Mouse (Mus musculus) liver, embryonic 11.5 days (tissue): Measurements from ENCODE around the gene 1810049J17Rik. TPM values are rescaled to one million over a fixed set of nuclear protein-coding genes. Genes with fewer than 3 reads are reported as not detected.
A peak's percentile ranks its signal among the peaks of the same experiment; 100 is the strongest.
"Not testable (repeated sequence)": the region's sequence is repeated elsewhere in the genome, so short reads cannot be mapped to it uniquely, and the experiment has no call there.

Experiments
- ATAC-seq: fragments of 200-750 bp; cut with Nextera tagmentation; replicated peaks from 2 replicates; pipeline ENCODE4 v1.8.0; 2017; ENCODE audit warnings: moderate number of reproducible peaks, mild to moderate bottlenecking, moderate TSS enrichment, moderate library complexity; ENCODE audit not compliant: low FRiP score
- DNase-seq: peaks from one replicate; pipeline ENCODE4 v3.0.0-alpha.2; 2017; ENCODE audit warnings: low spot score
- H3K27ac ChIP-seq: fragments of 300-500 bp; sonication (generic); 2 replicates; pipeline ENCODE4 v1.5.1; 2014; ENCODE audit warnings: mild to moderate bottlenecking, low read depth, low read length, control low read depth
- H3K27me3 ChIP-seq: fragments of 300-500 bp; sonication (generic); replicated peaks from 2 replicates; pipeline ENCODE4 v1.6.1; 2014; ENCODE audit warnings: low read length, mixed read lengths; ENCODE audit not compliant: control insufficient read depth, insufficient read depth
- H3K36me3 ChIP-seq: fragments of 300-500 bp; sonication (generic); 2 replicates; pipeline ENCODE4 v1.6.1; 2014; ENCODE audit warnings: mild to moderate bottlenecking, low read length, moderate library complexity, mixed read lengths; ENCODE audit not compliant: control insufficient read depth, insufficient read depth
- H3K4me1 ChIP-seq: fragments of 300-500 bp; sonication (generic); replicated peaks from 2 replicates; pipeline ENCODE4 v1.6.1; 2014; ENCODE audit warnings: low read length, mixed read lengths; ENCODE audit not compliant: control insufficient read depth, insufficient read depth
- H3K4me2 ChIP-seq: fragments of 300-500 bp; sonication (generic); 2 replicates; pipeline ENCODE4 v1.6.1; 2014; ENCODE audit warnings: mild to moderate bottlenecking, control low read depth, moderate library complexity
- H3K4me3 ChIP-seq: fragments of 300-500 bp; sonication (generic); 2 replicates; pipeline ENCODE4 v1.5.1; 2014; ENCODE audit warnings: low read depth, low read length, control low read depth
- H3K9ac ChIP-seq: fragments of 300-500 bp; sonication (generic); 2 replicates; pipeline ENCODE4 v1.6.1; 2014; ENCODE audit warnings: low read depth, low read length, control low read depth
- H3K9me3 ChIP-seq: fragments of 300-500 bp; sonication (generic); 2 replicates; pipeline ENCODE4 v1.6.1; 2016; ENCODE audit warnings: low read length, inconsistent platforms, mixed read lengths; ENCODE audit not compliant: control insufficient read depth
- WGBS: fragments of 180-500 bp; shearing (Covaris S2); extraction: QIAGEN DNeasy Blood & Tissue Kit; methylation state at CpG from one replicate; pipeline ENCODE4 v1.1.7; 2014; 5-methylcytosine and 5-hydroxymethylcytosine counted together
- polyA plus RNA-seq: library from polyadenylated mRNA; unstranded; fragments of >200 nt; fragmentation: Nextera tagmentation; extraction: Ambion mirVana; gene quantifications from 2 replicates; pipeline ENCODE4 v1.2.1, GENCODE M21; 2014

1810049J17Rik gene
- polyA plus RNA-seq, result 0.58 and 1.3 TPM in 2 replicates

DNA sequence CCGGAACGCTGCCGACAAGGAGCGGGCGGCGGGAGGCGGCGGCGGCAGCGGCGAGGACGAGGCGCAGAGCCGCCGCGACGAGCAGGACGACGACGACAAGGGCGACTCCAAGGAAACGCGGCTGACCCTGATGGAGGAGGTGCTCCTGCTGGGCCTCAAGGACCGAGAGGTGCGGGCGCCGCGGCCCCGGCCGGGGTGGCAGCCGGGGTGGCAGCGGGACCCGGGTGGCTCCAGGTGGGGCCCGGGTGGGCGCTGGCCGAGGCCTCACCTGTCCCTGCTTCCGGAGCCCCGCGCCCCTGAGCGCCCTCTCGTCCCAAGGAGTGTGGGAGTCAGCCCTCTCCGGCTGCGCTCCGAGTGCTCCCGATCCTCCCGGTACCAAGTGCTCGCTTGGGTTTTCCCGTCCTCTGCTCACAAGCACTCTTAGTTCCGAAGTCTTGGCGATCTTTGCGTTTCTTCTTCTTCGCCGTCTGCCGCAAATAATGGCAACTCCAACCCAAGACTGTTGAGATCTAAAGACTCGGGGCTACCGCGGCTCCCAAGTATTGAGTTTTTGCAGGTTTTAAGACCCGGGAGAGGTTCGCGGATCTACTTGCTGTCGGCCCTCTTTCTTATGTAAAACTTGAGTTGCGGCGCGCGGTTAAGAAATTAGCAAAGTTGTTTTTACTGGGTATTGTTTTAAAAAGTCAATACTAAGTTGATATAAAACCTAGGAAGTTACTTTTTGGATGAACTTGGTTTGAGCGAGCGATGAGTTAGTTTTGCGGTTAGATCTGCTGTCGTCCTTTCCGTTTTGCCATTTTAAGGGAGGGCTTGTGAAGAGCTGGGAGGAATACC is at the start of gene 1810049J17Rik:
1810049J17Rik (minus strand) TSS at position 112 of the 834 bp plus-strand sequence.
- ATAC-seq, result peak; percentile 24; the same call in 1 of the 2 replicates
- WGBS, result under 1% methylated on average over 68 of the region's 70 CpGs

GRCm38 (mm10) chr15:12371183-12371582 is 49.5 kb upstream of the 1810049J17Rik start:
- Histone ChIP-seq H3K27ac (no peak overlapping the region), H3K4me2 (no peak overlapping the region), H3K9ac (no peak overlapping the region), H3K4me3 (no peak overlapping the region), H3K9me3 (no peaks in the 10 kb centered on the region), H3K4me1 (peaks cover 29% of the 10 kb centered on the region), H3K36me3 (no peaks in the 10 kb centered on the region), H3K27me3 (no peaks in the 10 kb centered on the region)
- ATAC-seq (0 out of 2 replicates have a peak, but pooled peaks have one; percentile 24), DNase-seq (peak; percentile 62)
- 9% methylated on average over 8 of the region's 8 CpGs for WGBS

More for the DNA sequence above, at the start of gene 1810049J17Rik:
- Histone ChIP-seq H3K9ac (peak within 1 kb of the TSS; percentile 97), H3K4me3 (peak within 1 kb of the TSS; percentile 95), H3K27ac (peak within 1 kb of the TSS; percentile 93), H3K4me2 (peak within 1 kb of the TSS; percentile 92), H3K36me3 (no peaks in the 10 kb centered on the region), H3K4me1 (peaks cover 20% of the 10 kb centered on the region), H3K9me3 (no peaks in the 10 kb centered on the region), H3K27me3 (no peaks in the 10 kb centered on the region; the same call in 1 of the 2 replicates)
- DNase-seq, result peak; percentile 71

GRCm38 (mm10) chr15:12370096-12370495 is 48.4 kb upstream of the 1810049J17Rik start:
- WGBS, result 89% methylated on average over 3 of the region's 3 CpGs
- no peaks in the 10 kb centered on the region for H3K9me3 ChIP-seq
- H3K4me3 ChIP-seq, result no peak overlapping the region
- H3K27ac ChIP-seq, result no peak overlapping the region
- peaks cover 31% of the 10 kb centered on the region for H3K4me1 ChIP-seq
- DNase-seq (no peak), ATAC-seq (no peak)
- H3K4me2 ChIP-seq, result no peak overlapping the region
- H3K27me3 ChIP-seq, result no peaks in the 10 kb centered on the region
- H3K9ac ChIP-seq, result no peak overlapping the region
- no peaks in the 10 kb centered on the region for H3K36me3 ChIP-seq

DNA sequence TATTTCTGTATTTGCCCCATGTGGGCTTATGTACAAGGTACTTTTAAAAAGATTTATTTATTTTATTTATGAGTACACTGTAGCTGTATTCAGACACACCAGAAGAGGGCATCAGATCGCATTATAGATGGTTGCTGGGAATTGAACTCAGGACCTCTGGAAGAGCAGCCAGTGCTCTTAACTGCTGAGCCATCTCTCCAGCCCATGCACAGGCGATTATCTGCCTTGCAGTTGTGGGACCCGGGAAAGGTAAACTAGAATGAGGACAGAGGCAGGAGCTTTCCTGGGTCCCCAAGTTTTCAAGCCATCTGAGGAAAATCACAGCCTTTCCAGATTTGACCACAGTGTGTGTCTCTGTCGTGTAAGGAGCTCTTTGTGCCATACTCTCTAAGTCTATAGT is 47.2 kb upstream of the 1810049J17Rik start:
- no peak overlapping the region for H3K4me2 ChIP-seq
- DNase-seq, result no peak
- no peak for ATAC-seq
- no peak overlapping the region for H3K9ac ChIP-seq
- H3K4me1 ChIP-seq, result peaks cover 31% of the 10 kb centered on the region
- no peaks in the 10 kb centered on the region for H3K9me3 ChIP-seq
- no peaks in the 10 kb centered on the region for H3K36me3 ChIP-seq
- 70% methylated on average over 4 of the region's 4 CpGs for WGBS
- H3K27ac ChIP-seq, result no peak overlapping the region
- no peak overlapping the region for H3K4me3 ChIP-seq
- no peaks in the 10 kb centered on the region for H3K27me3 ChIP-seq

DNA sequence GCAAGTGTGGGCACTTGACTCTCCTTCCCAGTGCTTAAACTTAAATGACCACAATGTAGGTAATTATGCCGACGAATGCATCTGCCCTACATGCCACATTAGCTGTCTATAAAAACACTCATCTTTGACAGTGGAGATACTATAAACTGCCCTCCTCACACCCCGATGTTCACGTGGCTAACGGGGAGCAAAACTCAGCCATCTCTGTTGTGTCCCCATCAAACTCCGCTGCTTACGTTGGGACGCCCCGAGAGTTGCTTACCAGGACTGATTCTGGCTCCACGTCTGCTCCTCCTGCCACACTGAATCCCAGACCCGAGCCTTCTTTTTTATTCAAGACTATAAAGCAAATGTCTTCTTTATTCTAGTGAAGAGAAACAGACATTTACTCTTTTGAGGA is 46.7 kb upstream of the 1810049J17Rik start:
- no peak for DNase-seq
- WGBS, result 85% methylated on average over 11 of the region's 11 CpGs
- no peaks in the 10 kb centered on the region for H3K27me3 ChIP-seq
- H3K27ac ChIP-seq, result peak overlapping the region; percentile 94
- no peak overlapping the region for H3K9ac ChIP-seq
- H3K9me3 ChIP-seq, result no peaks in the 10 kb centered on the region
- no peak overlapping the region for H3K4me3 ChIP-seq
- no peaks in the 10 kb centered on the region for H3K36me3 ChIP-seq
- peak overlapping the region; percentile 65 for H3K4me2 ChIP-seq
- peaks cover 31% of the 10 kb centered on the region for H3K4me1 ChIP-seq
- no peak for ATAC-seq

DNA sequence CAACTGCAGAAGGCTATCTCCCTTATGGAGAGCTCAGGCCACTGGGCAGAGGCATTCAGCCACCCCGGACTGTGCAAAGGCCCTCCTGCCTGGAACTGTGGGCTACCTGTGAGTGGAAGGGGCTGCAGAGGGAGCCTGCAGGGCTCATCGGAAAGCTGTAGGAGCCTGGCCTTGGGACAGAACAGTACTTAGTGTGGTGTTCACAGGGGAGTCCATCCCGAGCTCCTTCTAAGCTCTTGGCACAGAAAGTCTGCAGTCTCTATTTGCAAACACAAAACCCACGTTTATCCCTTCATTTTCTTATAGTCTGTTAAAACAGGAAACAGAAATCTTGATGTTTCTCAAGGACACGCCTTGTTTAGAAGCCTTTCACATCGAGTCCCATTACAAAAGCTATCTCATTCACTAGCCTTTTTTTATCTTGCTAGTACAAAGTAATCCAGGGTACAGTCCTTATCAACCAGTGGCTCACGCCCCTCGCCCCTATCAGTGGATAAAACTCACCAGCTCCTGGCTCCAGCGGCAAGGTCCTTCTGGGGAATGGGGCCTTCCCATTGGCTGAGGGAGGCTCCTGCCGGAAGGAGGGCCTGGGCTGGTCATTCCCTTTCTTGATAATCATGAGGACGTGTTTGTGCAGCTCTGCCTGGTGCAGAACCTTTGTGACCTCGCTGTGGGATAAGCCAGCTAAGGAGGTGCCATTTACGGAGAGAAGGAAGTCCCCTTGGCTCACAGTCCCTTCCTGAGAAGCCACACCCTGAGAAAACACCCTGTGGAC is 45.8 kb upstream of the 1810049J17Rik start:
- H3K9me3 ChIP-seq, result no peaks in the 10 kb centered on the region
- H3K9ac ChIP-seq, result peak overlapping the region; percentile 49; the same call in 1 of the 2 replicates
- peak overlapping the region; percentile 65 for H3K4me2 ChIP-seq
- peaks cover 31% of the 10 kb centered on the region for H3K4me1 ChIP-seq
- WGBS, result 16% methylated on average over 13 of the region's 13 CpGs
- peak overlapping the region; percentile 21 for H3K4me3 ChIP-seq
- H3K27me3 ChIP-seq, result no peaks in the 10 kb centered on the region
- ATAC-seq, result peak; percentile 90
- peaks cover 2% of the 10 kb centered on the region; the same call in 1 of the 2 replicates for H3K36me3 ChIP-seq
- peak; percentile 70 for DNase-seq
- H3K27ac ChIP-seq, result peak overlapping the region; percentile 94

DNA sequence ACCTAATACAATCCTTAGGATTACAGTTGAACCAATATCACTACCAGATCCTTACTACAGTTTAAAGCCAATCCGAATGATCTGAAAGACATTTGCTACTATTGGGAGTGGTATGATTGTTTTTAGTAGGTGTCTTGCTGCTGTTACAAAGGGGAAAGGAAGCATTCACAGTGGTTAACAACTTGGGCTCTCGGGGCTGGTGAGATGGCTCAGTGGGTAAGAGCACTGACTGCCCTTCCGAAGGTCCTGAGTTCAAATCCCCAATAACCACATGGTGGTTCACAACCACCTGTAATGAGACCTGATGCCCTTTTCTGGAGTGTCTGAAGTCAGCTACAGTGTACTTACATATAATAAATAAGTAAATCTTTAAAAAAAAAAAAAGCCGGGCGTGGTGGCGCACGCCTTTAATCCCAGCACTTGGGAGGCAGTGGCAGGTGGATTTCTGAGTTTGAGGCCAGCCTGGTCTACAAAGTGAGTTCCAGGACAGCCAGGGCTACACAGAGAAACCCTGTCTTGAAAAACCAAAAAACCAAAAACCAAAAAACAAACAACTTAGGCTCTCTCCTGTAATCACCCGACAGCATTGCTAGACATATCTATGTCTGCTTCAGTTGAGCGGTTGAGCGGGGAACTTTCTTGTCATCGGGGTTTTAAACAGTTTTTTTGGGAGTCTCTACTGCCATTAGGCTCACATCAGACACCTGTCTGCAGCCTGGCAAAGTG is 45.0 kb upstream of the 1810049J17Rik start:
- H3K4me3 ChIP-seq, result peak overlapping the region; percentile 21; the same call in 1 of the 2 replicates
- not testable (repeated sequence) for H3K9me3 ChIP-seq, ATAC-seq, H3K27me3 ChIP-seq, DNase-seq, H3K36me3 ChIP-seq
- WGBS, result 75% methylated on average over 11 of the region's 11 CpGs
- H3K27ac ChIP-seq, result peak overlapping the region; percentile 94
- H3K4me1 ChIP-seq, result peaks cover 31% of the 10 kb centered on the region
- H3K9ac ChIP-seq, result peak overlapping the region; percentile 49; the same call in 1 of the 2 replicates
- peak overlapping the region; percentile 65 for H3K4me2 ChIP-seq

- DNase-seq (no peak), ATAC-seq (no peak)
- Histone ChIP-seq H3K4me1 (peaks cover 28% of the 10 kb centered on the region), H3K27me3 (no peaks in the 10 kb centered on the region), H3K36me3 (peaks cover 5% of the 10 kb centered on the region), H3K27ac (no peak overlapping the region; the same call in none of the 2 replicates), H3K9ac (no peak overlapping the region), H3K4me3 (no peak overlapping the region), H3K4me2 (no peak overlapping the region), H3K9me3 (no peaks in the 10 kb centered on the region)
- WGBS, result 60% methylated on average over 3 of the region's 3 CpGs
These were observed 44.4 kb upstream of the 1810049J17Rik start for GRCm38 (mm10) chr15:12366072-12366469.
